Mouse (Mus musculus): ENCODE data around the gene Klf15. TPM values are rescaled to one million over a fixed set of nuclear protein-coding genes. Genes with fewer than 3 reads are reported as not detected.

Klf15 gene
- total RNA-seq, 4 experiments from 2014 or later, result 55.7 to 79.2 (median 65.3) TPM

Other genes with a start within 250 kb of the Klf15 start
- not detected for gene Vmn1r53, start 238.1 kb upstream of the Klf15 start, total RNA-seq (2022)
- not detected for gene Vmn1r54, start 216.3 kb upstream of the Klf15 start, total RNA-seq (2022)
- gene BC048671, start 161.4 kb upstream of the Klf15 start, total RNA-seq (2022), result not detected
- gene Chst13, start 137.4 kb upstream of the Klf15 start, total RNA-seq (2022), result under 1 TPM in 1 of 4 experiments, not detected in 3; 0.32 TPM
- not detected for gene Uroc1, start 129.3 kb upstream of the Klf15 start, total RNA-seq (2022)
- gene Zxdc, start 93.1 kb upstream of the Klf15 start, total RNA-seq (2022), result 10 to 100 TPM; 13.0 to 15.0 (median 14.3) TPM
- under 1 TPM in 2 of 4 experiments, not detected in 2; 0.22 to 0.90 TPM for gene Cfap100, start 33.8 kb upstream of the Klf15 start, total RNA-seq (2022)
- 1 to 10 TPM; 1.8 to 5.1 (median 3.7) TPM for gene Aldh1l1, start 23.9 kb downstream of the Klf15 start, total RNA-seq (2022)
- gene Slc41a3, start 142.1 kb downstream of the Klf15 start, total RNA-seq (2022), result 10 to 100 TPM; 48.1 to 98.4 (median 78.7) TPM